Mouse (Mus musculus) urinary bladder, postnatal 4 days (tissue): ENCODE measurements around the gene Mpc1.
A peak's percentile ranks its signal among the peaks of the same experiment; 100 is the strongest.
"Not testable (repeated sequence)": the region's sequence is repeated elsewhere in the genome, so short reads cannot be mapped to it uniquely, and the experiment has no call there.

Experiments used
- DNase-seq, 2 experiments: peaks; one replicate each; pipeline ENCODE4 v3.0.0; 2021 to 2022; ENCODE audit warnings: low spot score in 2 of 2

Mpc1 gene

DNA sequence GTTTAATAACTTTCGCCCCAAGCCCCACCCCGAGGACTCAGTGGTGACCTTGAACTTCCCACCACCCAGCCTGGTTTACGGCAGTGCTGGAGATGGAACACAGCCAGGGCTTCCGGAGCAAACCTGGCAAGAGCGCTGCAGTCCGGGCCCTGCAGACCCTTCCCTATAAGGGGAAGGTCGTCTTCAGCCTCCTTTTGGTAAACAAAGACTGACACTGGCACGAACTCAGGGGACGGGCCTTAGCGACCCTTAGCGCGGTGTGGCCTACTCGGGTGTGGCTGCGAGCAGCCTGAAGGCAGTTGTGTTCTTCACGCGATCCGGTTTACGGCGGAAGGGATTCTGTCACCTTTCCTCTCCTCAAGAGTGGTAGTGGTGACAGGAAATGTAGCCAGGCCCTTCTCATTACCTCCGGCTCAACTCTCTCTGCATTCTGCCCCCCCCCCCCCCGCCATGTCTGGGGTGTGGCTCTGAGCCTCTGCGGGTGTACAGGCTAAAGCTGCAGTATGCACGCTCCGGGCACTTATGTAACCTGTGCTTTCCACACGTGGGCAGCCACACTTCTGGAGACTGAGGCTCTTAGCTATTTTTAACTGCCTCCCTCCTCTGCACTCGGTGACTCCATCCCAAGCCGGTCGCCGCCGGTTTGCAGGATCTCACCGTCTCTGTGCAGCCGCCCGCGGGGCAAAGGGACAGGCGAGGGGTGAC is at the start of gene Mpc1:
TSS of gene Mpc1 (plus strand) at position 84 of the 705 bp plus-strand sequence.
- DNase-seq: peak; percentile 65 to 73

DNA sequence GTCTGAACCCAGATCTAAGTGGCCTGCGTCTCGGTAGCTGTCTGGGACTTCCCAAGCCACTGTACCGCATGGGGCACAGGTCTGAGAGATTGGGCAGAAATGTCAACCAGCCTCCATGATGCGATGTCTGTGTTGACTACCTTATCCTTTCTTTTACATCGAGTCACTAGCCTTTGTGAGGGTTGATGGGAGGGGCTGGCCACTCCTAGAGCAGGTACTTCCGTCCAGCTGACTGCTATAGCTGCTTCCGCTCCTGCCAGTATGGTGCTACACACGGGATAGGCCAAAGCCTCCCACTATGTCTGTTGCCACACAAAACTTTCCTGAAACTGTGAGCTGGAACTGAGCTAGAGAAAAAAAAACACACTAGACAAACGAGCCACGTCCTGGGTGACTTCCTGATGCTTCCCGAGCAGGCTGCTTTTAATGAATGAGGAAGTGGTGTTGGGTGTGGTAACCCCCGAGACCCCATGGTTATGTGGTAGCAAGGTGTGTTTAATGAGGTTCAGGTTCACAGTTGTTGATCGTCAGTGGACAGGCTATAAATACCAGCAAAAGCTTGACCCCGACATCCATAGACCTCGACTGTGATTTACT is 49.0 kb upstream of the Mpc1 start:
- DNase-seq: no peak

DNA sequence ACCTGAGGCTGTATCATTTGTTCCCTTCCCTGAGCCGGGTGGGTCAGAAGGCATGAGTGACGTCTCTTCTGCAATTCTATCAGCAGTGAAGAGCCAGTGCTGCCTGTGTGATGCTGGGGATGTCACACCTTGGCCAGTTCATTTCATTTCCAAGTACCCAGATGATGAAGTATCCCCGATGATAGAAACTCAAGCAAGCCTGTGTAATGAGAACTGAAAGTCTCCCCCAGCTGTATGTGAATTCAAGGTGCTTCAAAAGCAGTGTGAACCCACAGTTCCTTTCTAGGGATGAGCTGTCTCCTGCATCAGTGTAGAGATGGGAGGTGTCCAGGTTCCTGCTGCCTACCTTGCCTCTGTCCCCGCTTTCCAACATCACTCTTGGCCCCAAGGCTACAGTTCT is 48.2 kb upstream of the Mpc1 start:
- DNase-seq: no peak

DNA sequence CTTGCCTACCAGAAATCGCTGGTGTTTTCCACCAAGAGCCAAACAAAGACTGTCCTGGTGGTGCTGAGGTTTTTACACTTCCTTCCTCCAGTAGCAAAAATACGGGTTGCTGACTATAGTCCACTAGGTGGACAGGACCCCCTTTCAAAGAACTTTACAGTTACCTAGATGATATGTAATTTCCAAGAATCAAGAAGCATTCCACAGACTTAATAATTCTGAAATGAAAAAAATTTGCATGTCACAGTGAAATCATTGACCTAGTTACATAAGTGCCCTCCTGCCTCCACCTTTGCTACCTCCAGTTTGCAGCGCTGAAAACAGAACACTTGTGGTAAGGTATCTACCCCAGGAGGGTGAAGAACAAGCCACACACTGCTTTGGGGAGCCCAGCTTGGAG is 47.0 kb upstream of the Mpc1 start, which contains the start of gene Ccr6:
TSS of gene Ccr6 (plus strand) at position 301 of the 400 bp plus-strand sequence.
- no peak for DNase-seq

DNA sequence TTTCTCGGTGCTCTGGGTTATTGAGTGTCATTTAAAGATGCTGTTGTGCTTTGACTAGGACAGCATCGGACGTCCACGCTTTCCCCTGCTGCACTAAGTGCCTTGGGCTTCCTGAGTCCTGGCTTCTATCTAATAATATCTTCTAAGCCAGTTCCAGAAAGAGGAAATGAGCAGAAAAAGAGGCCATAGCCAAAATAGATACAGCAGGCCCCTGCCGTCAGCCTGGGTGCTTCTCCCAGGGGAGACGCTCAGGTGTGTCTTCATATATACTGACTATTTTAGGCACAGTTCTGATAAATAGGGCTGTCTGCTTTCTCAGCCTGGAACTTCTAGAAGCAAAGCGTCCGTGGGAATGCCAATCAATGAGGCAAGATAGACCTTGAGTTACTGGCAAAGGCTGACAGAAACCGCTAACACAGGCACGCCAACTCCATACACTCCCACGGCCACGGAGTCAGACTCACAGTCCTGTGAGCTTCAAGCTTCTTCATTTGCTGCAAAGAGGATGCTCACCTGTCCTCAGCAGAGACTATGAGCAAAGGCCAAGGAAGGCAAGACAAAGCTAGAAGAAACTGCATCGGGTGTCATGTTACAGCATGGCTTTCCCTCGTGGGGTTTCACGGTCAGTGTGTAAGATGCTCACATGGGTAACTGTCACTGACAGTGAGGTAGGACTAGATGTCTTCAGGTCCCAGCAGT is 44.5 kb upstream of the Mpc1 start:
- DNase-seq: no peak

DNA sequence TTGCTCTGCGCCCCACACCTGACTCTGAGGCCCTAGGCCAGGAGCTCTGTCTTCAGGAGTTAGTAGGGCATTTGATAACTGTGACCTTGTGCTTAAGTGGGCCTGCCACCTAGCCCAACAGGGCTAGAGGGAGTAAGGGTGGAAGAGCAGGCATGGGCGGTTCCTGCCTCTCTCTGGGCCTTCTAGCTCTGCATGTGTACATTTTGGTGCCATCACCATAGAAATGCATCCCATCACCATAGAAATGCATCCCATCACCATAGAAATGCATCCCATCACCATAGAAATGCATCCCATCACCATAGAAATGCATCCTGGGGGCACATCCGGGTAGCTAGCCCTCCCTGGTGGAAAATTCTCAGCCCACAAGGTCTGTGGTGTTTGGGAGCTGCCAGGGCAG is 43.1 kb upstream of the Mpc1 start:
- DNase-seq: no peak

DNA sequence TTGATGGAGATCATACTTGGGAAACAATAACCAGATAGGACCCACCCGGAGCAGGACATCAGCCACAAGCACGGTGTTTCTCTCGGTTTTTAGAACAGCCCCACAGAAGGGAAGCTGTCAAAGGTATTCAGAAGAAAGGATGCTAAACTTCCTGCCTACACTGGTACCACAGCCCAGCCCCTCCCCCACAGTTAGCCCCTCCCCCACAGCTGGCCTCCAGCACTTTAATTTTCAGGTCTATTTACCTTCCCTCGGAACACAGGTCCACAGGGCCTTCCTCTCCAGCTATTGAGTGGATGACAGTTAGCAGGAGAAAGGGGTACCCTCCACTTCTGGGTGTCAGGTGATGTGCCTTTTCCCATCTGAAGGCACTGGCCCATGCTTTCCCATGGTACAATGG is 42.2 kb upstream of the Mpc1 start:
- no peak for DNase-seq

DNA sequence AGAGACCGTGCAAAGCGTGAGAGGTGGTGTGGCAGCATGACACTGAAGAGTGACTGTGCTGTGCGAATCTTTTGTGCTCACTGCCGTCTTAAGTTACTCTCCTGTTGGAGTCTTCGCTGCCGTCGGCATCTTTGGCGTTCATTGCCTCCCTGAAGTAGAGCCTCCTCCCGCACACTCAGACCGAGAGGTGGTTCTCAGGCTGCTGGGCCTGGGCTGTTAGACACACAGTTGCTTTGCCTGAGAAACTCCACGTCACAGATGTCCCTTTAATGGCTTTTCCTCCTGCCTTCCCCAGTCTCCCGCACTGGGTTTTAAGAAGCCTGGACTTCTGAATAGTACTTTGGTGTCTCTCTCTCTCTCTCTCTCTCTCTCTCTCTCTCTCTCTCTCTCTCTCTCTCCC is 41.1 kb upstream of the Mpc1 start:
- no peak for DNase-seq

DNA sequence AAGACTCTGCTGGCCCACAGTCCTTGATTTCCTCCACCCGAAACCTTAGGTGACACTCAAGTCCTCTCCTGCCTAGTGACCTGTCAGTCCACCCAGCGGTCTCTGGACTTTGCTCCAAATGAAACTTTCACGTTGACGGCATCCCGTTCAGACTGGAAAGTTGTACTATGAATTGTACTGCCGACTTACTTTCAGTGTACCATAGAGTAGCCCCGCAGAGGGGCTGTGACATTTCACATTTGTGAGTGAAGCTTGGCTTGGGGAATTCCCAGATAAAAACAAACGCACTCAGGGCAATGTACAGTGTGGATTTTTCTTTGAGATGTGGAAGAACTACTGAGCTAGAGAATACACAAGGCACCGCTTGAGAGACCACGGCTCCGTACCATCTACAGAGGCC is 40.5 kb upstream of the Mpc1 start:
- DNase-seq: no peak

DNA sequence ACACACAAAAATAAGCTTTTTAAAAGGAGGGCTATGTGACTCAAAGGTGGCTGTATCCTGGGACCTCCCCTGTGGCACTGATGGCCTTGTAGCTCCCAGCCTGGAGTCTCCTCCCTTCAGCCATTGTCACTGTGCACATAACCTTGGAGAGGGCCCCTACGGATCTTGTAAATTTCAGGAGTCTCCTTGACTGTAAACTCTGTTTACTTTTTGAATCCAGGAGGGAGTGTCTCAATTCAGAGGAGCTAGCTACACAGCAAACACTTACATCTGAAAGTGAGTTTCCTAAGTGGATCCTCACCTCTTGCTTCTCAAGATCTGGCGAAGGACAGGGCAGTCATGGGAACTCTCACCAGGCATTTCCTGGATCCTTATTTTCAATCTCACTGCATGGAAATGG is 38.6 kb upstream of the Mpc1 start:
- no peak for DNase-seq

DNA sequence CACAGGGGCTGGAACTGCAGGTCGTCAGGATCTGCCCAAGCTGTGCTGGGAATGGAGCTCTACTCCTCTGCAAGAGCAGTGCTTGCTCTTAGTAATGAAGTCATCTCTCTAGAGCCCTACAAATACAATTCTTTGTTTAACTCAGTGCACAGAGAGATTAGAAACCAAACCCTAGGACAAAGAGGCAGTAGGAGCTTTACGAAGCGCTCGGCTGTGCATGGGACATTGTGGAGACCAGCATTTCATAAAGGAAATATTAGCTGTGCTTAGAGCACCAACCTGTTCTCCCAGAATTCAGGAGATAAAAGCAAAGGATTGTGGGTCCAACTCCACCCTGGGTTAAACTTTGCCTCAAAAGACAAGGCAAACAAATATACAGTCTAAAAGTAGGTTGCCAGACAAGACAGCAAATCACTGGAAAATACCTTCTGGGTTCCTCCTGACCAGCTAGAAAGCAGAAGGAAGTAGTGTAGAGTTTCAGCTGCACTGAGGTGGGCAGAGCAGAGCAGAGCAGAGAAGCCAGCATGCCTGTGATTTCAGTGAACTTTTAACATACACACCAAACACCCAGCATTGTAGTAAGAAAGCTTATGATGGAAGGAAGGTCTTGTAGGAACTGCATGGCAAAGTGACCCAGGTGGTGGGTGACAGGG is 36.5 kb upstream of the Mpc1 start:
- no peak for DNase-seq

DNA sequence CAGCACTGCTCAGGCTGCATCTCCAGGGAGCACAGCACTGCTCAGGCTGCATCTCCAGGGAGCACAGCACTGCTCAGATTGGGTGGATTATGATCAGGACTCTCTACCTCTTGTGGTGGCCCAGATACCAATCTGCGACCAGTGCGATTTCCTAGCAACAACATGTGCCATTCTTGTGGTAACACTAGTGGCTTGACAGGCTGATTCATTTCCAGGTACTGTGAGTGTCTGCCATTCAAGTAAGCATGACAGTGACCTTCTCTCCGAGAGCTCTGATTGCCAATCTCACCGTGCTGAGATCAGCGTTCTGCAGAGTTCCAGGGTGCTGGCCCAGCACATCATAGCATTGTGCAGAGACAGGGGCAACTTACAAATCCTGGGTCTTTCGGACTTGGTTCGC is 31.0 kb upstream of the Mpc1 start:
- DNase-seq: no peak

DNA sequence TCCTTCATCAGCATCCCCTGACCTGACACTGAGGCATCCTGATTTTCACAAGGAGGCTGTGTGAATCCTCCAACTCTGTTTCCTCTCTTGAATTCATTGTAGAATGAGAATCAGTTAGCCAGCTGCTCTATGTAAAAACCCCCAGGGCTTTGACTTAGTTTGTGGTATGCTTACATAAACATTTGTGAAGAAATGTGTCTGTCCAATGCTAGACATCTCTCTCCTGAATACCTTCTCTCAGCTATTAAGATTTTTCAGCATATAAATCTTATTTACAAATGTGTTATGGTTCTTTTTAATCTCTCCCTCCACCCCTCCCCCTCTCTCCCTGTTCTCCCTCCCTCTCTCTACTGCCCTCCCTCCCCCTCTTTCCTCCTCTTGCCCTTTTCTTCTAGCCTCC is 28.4 kb upstream of the Mpc1 start:
- no peak for DNase-seq

DNA sequence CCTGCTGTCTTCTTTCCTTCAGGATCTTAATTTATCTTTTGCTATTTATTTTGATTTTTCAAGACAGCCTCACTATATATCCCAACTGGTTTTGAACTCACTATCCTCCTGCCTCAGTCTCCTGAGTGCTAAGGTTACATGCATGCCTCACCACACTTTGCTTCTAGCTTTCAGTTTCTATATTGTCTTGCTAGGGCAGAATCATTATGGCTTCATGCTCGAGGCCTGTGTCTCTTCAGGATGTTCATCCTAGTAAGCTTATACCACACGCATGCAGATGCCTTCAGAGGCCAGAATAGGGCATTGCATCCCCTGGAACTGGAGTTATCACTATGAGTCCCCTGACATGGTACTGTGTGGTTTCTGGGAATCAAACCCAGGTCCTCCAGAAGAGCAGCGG is 27.8 kb upstream of the Mpc1 start:
- DNase-seq: no peak

DNA sequence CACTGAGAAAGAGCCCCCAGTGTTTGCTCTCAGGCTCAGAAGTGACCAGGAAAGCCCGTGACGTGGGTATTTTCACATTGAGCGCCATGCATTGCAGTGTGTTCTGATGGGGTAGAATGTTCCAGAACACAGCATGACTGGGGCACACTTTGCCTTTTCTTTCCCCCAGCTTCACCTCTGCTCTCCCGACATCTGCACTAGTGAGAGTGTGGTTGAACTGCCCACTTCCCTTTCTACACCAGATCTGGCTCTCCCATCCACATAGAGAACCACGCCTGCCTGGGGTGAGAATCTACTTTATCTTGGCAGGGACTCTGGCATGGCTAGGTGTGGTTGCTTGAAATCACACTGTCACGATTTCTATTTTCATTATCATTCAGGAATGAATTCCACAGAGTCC is 27.1 kb upstream of the Mpc1 start:
- DNase-seq: no peak

DNA sequence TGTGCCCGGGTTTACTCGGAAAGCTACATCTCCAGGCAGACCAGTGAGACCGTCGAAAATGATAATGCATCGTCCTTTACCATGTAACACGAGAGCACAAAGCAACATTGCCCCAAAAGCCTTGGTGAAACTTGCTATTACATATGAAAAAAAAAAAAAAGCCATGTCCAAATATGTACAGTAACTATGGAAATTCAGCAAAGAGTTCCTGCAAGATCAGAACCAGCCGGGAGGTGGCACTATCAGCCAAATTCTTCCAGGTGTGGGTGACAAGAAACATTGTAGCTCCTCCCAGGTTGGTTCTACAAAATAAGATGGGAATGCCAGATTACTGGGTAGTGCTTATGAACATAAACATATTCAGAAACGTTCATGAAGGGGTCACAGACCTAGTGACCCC is 25.7 kb upstream of the Mpc1 start:
- no peak for DNase-seq

DNA sequence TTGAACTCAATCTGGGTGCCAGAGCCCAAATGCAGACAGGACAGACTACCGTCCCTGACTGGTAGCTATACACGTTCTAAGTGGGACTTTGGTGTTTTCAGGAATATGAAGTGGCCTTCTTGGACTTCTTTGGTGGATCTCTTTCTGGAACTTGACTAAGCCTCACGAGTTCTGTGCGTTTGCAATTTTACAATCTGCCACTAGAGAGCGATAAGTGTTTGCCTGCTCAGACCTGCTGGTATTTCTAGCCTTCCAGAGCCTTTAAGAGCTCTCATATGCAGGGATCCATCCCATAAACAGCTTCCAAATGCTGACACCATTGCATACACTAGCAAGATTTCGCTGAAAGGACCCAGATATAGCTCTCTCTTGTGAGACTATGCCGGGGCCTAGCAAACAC is 18.1 kb upstream of the Mpc1 start:
- DNase-seq: not testable (repeated sequence)

DNA sequence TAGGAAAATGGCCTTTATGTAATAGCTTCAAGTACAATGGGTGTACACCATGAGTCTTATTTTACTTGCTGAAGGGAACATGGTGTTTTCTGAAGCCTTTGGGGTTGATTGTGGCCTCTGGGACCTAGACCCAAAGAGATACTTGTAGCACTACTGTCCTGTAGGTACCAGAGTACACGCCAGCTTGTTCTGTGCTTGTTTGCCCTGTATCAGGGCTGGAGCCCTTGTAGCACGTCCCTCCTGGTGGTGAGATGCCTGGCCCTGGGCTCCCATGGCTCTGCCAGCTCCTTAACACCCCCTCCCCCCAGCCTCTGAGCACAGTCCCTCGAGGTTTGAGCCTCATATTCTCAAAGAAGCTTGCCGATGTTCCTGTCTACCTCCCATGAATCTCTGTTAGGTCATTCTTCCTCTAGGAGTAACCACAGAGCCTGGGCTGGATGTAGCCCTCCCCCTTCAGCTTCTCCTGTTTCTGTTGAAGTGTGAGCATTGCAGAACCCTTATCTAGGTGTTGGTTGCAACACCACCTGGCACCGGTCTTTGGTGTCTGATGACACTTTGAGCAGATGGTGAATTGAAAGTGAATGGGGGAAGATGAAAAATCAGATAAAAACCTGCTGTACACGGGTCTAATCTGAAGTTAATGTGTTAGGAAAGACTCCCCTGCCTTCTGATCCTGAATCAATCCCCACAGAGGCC is 10.5 kb upstream of the Mpc1 start:
- DNase-seq: no peak

DNA sequence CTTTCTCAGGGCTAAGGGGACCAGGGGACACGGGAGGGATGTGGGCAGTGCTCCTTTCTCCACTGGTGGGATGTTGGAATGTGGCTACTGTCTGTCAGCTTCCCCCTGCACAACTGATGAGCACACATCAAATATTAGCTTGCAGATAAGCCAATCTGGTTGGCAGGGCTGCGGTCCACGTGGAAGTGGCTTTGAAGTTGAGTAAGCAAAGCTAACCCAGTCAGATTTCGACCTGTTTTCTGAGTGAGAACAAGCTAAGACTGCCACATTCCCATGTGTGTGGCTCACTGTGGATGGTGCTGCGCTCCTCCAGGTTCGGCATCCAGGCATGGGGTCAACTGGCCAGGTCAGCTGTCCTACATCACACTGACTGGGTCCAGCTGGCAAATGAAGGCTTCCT is 9.8 kb upstream of the Mpc1 start:
- no peak for DNase-seq

DNA sequence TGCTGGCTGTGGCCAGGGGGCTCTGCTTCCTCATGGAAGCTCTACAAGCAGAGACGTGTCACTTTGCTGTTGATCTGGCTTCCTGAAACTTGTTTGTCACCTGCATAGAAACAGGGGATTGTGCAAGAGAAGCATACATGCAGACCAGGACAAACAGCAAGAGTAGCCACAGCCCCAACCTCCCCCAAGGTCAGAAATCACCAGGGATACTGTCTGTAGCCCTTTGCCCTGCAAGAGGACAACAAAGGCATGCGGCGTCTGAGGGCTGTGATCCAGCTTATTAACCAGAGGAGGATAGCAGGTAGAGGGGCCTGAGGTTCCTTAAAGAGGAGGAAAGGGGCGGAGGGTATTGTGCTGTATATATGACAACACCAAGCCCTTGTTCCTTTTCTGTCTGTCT is 6.6 kb upstream of the Mpc1 start:
- DNase-seq: no peak

DNA sequence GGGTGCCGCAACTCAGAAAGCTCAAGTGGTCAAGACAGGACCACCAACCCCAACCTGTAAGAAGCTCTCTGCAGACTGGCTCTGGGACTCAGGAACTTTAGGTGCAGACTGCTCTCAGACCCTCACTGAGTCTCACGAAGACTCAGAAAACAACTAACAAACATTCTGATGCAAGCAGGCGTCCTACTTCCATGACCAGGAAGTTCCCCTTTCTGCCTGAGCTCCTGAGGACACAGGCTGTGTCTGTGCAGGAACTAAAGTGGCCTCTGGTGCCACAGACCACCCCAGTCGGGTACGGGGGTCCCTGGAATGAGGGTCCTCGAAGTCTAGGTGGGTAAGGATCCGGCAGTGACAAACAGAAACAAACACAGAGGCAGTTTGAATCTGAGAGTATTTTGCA is 6.0 kb upstream of the Mpc1 start:
- no peak for DNase-seq

DNA sequence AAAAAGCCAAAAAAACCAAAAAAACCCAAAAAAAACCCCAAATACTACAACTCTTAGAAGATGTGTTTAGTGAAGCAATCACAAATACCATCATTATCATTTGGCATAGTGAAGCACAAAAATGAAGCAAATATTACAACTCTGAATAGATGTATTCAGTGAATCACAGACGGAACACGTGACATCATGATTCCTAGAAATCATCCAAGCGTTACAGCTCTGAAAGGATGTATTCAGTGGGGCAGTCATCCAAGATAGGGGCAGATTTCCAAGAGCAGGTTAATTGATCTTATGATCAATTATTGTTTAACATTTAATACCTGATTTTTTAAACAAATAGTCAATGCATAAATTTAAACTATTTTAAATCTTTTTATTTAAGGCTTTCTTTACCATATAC is 5.4 kb upstream of the Mpc1 start:
- DNase-seq: no peak
